Mouse (Mus musculus) hindbrain, embryonic 13.5 days (tissue): ENCODE data around the gene Cfdp1. TPM values are rescaled to one million over a fixed set of nuclear protein-coding genes. Genes with fewer than 3 reads are reported as not detected.

ENCODE experiments used
- ATAC-seq: fragments of 200-750 bp; cut with Nextera tagmentation; 2 replicates; pipeline ENCODE4 v1.8.0; 2017; ENCODE audit warnings: moderate TSS enrichment; ENCODE audit not compliant: low FRiP score
- H3K27ac ChIP-seq: fragments of 300-500 bp; sonication (generic); 2 replicates; pipeline ENCODE4 v1.5.1; 2015; ENCODE audit warnings: inconsistent platforms, mild to moderate bottlenecking, moderate library complexity
- H3K27me3 ChIP-seq: fragments of 300-500 bp; sonication (generic); 2 replicates; pipeline ENCODE4 v1.6.1; 2015; ENCODE audit warnings: mild to moderate bottlenecking, inconsistent platforms
- H3K36me3 ChIP-seq: fragments of 300-500 bp; sonication (generic); 2 replicates; pipeline ENCODE4 v1.6.1; 2015; ENCODE audit warnings: mild to moderate bottlenecking, inconsistent platforms
- H3K4me1 ChIP-seq: fragments of 300-500 bp; sonication (generic); replicated peaks from 2 replicates; pipeline ENCODE4 v1.6.1; 2015; ENCODE audit warnings: inconsistent platforms
- H3K4me2 ChIP-seq: fragments of 300-500 bp; sonication (generic); 2 replicates; pipeline ENCODE4 v1.6.1; 2015; ENCODE audit warnings: inconsistent platforms, mild to moderate bottlenecking, moderate library complexity
- H3K4me3 ChIP-seq: fragments of 300-500 bp; sonication (generic); 2 replicates; pipeline ENCODE4 v1.5.1; 2015; ENCODE audit warnings: mild to moderate bottlenecking, inconsistent platforms
- H3K9ac ChIP-seq: fragments of 300-500 bp; sonication (generic); 2 replicates; pipeline ENCODE4 v1.6.1; 2015; ENCODE audit warnings: mild to moderate bottlenecking, inconsistent platforms
- H3K9me3 ChIP-seq: fragments of 300-500 bp; sonication (generic); 2 replicates; pipeline ENCODE4 v1.6.1; 2016; ENCODE audit warnings: inconsistent platforms
- WGBS: fragments of 180-500 bp; shearing (Covaris S2); methylation state at CpG from one replicate; pipeline ENCODE4 v1.1.7; 2015; 5-methylcytosine and 5-hydroxymethylcytosine counted together
- polyA plus RNA-seq: library from polyadenylated mRNA; unstranded; fragments of >200 nt; fragmentation: Nextera tagmentation; extraction: Ambion mirVana; gene quantifications from 2 replicates; pipeline ENCODE4 v1.2.1, GENCODE M21; 2015

Gene Cfdp1
- polyA plus RNA-seq, 1 experiment from 2014 or later: 199 TPM

- Histone ChIP-seq H3K4me1 (no peaks in the 10 kb centered on the region), H3K9me3 (no peaks in the 10 kb centered on the region), H3K27me3 (no peaks in the 10 kb centered on the region), H3K27ac (no peak overlapping the region), H3K4me3 (no peak overlapping the region), H3K36me3 (peaks cover 50% of the 10 kb centered on the region), H3K9ac (no peak overlapping the region), H3K4me2 (no peak overlapping the region)
- ATAC-seq: no peak
- 72% methylated on average over 1 of the region's 1 CpGs for WGBS
Measured at GRCm38 (mm10) chr8:111835540-111835939, 18.6 kb downstream of the Cfdp1 start.

GRCm38 (mm10) chr8:111834011-111834410 is 20.1 kb downstream of the Cfdp1 start:
- Histone ChIP-seq H3K36me3 (peaks cover 50% of the 10 kb centered on the region), H3K4me1 (no peaks in the 10 kb centered on the region), H3K27ac (no peak overlapping the region), H3K27me3 (no peaks in the 10 kb centered on the region), H3K9me3 (no peaks in the 10 kb centered on the region), H3K4me3 (no peak overlapping the region), H3K9ac (no peak overlapping the region), H3K4me2 (no peak overlapping the region)
- ATAC-seq: no peak
- 79% methylated on average over 6 of the region's 6 CpGs for WGBS

GRCm38 (mm10) chr8:111832983-111833382 is 21.1 kb downstream of the Cfdp1 start:
- H3K9ac ChIP-seq: no peak overlapping the region
- 90% methylated on average over 5 of the region's 5 CpGs for WGBS
- no peak overlapping the region for H3K27ac ChIP-seq
- H3K4me3 ChIP-seq: no peak overlapping the region
- no peak for ATAC-seq
- no peaks in the 10 kb centered on the region for H3K9me3 ChIP-seq
- no peak overlapping the region for H3K4me2 ChIP-seq
- H3K4me1 ChIP-seq: no peaks in the 10 kb centered on the region
- H3K27me3 ChIP-seq: no peaks in the 10 kb centered on the region
- H3K36me3 ChIP-seq: peaks cover 49% of the 10 kb centered on the region

- Histone ChIP-seq H3K27me3 (no peaks in the 10 kb centered on the region), H3K4me2 (no peak overlapping the region), H3K27ac (no peak overlapping the region), H3K9ac (no peak overlapping the region; the same call in 1 of the 2 replicates), H3K36me3 (peaks cover 39% of the 10 kb centered on the region), H3K4me3 (no peak overlapping the region), H3K4me1 (no peaks in the 10 kb centered on the region), H3K9me3 (no peaks in the 10 kb centered on the region)
- ATAC-seq: no peak
- 88% methylated on average over 4 of the region's 4 CpGs for WGBS
Measured at GRCm38 (mm10) chr8:111831996-111832395, 22.1 kb downstream of the Cfdp1 start.

- H3K9ac ChIP-seq: no peak overlapping the region
- 90% methylated on average over 6 of the region's 6 CpGs for WGBS
- no peaks in the 10 kb centered on the region for H3K9me3 ChIP-seq
- H3K36me3 ChIP-seq: peaks cover 54% of the 10 kb centered on the region
- H3K4me3 ChIP-seq: no peak overlapping the region
- no peak overlapping the region for H3K4me2 ChIP-seq
- no peak overlapping the region for H3K27ac ChIP-seq
- no peaks in the 10 kb centered on the region for H3K4me1 ChIP-seq
- H3K27me3 ChIP-seq: no peaks in the 10 kb centered on the region
- ATAC-seq: no peak
Measured at GRCm38 (mm10) chr8:111828595-111828994, 25.5 kb downstream of the Cfdp1 start.

- Histone ChIP-seq H3K27me3 (no peaks in the 10 kb centered on the region), H3K4me3 (no peak overlapping the region), H3K4me1 (no peaks in the 10 kb centered on the region), H3K9ac (no peak overlapping the region), H3K36me3 (peaks cover 64% of the 10 kb centered on the region), H3K9me3 (no peaks in the 10 kb centered on the region), H3K4me2 (no peak overlapping the region), H3K27ac (no peak overlapping the region)
- WGBS: 70% methylated on average over 6 of the region's 6 CpGs
- ATAC-seq: no peak
Measured at GRCm38 (mm10) chr8:111825219-111825618, 28.9 kb downstream of the Cfdp1 start.

- peaks cover 65% of the 10 kb centered on the region for H3K36me3 ChIP-seq
- 99% methylated on average over 5 of the region's 5 CpGs for WGBS
- H3K9me3 ChIP-seq: no peaks in the 10 kb centered on the region
- no peaks in the 10 kb centered on the region for H3K27me3 ChIP-seq
- no peak overlapping the region for H3K27ac ChIP-seq
- no peak for ATAC-seq
- H3K4me1 ChIP-seq: no peaks in the 10 kb centered on the region
- H3K4me3 ChIP-seq: no peak overlapping the region
- H3K4me2 ChIP-seq: no peak overlapping the region
- no peak overlapping the region for H3K9ac ChIP-seq
Measured at GRCm38 (mm10) chr8:111824334-111824733, 29.8 kb downstream of the Cfdp1 start.

- whole genome bisulfite sequencing: 86% methylated on average over 10 of the region's 10 CpGs
- no peak for ATAC-seq
- no peaks in the 10 kb centered on the region for H3K4me1 ChIP-seq
Measured at GRCm38 (mm10) chr8:111821199-111821598, 32.9 kb downstream of the Cfdp1 start.

GRCm38 (mm10) chr8:111820691-111821090 is 33.4 kb downstream of the Cfdp1 start:
- Histone ChIP-seq H3K9me3 (no peaks in the 10 kb centered on the region), H3K4me2 (no peak overlapping the region), H3K4me1 (no peaks in the 10 kb centered on the region), H3K4me3 (no peak overlapping the region), H3K27me3 (no peaks in the 10 kb centered on the region), H3K9ac (no peak overlapping the region), H3K36me3 (peaks cover 51% of the 10 kb centered on the region), H3K27ac (no peak overlapping the region)
- ATAC-seq: no peak
- 88% methylated on average over 4 of the region's 4 CpGs for WGBS

More at GRCm38 (mm10) chr8:111821199-111821598, 32.9 kb downstream of the Cfdp1 start:
- H3K27ac ChIP-seq: no peak overlapping the region
- no peak overlapping the region for H3K4me3 ChIP-seq
- H3K9ac ChIP-seq: no peak overlapping the region
- no peaks in the 10 kb centered on the region for H3K9me3 ChIP-seq
- H3K36me3 ChIP-seq: peaks cover 49% of the 10 kb centered on the region
- H3K4me2 ChIP-seq: no peak overlapping the region
- H3K27me3 ChIP-seq: no peaks in the 10 kb centered on the region

GRCm38 (mm10) chr8:111820018-111820417 is 34.1 kb downstream of the Cfdp1 start:
- 77% methylated on average over 12 of the region's 12 CpGs for WGBS
- no peak overlapping the region for H3K4me3 ChIP-seq
- no peak overlapping the region for H3K4me2 ChIP-seq
- H3K27me3 ChIP-seq: no peaks in the 10 kb centered on the region
- no peaks in the 10 kb centered on the region for H3K9me3 ChIP-seq
- no peak for ATAC-seq
- no peak overlapping the region for H3K9ac ChIP-seq
- H3K4me1 ChIP-seq: no peaks in the 10 kb centered on the region
- peaks cover 52% of the 10 kb centered on the region for H3K36me3 ChIP-seq
- 0 out of 2 replicates have a peak overlapping the region, but pooled peaks have one; percentile 50 for H3K27ac ChIP-seq

- H3K4me3 ChIP-seq: no peak overlapping the region
- no peak overlapping the region for H3K27ac ChIP-seq
- no peak for ATAC-seq
- WGBS: 99% methylated on average over 3 of the region's 3 CpGs
- no peaks in the 10 kb centered on the region for H3K4me1 ChIP-seq
- no peaks in the 10 kb centered on the region for H3K27me3 ChIP-seq
- no peak overlapping the region for H3K4me2 ChIP-seq
- H3K36me3 ChIP-seq: peaks cover 47% of the 10 kb centered on the region
- no peaks in the 10 kb centered on the region for H3K9me3 ChIP-seq
- no peak overlapping the region for H3K9ac ChIP-seq
Measured at GRCm38 (mm10) chr8:111818556-111818955, 35.5 kb downstream of the Cfdp1 start.

GRCm38 (mm10) chr8:111815078-111815477 is 39.0 kb downstream of the Cfdp1 start:
- Histone ChIP-seq H3K36me3 (peaks cover 16% of the 10 kb centered on the region), H3K9me3 (no peaks in the 10 kb centered on the region), H3K4me2 (no peak overlapping the region), H3K9ac (no peak overlapping the region), H3K27ac (no peak overlapping the region), H3K4me3 (no peak overlapping the region), H3K27me3 (no peaks in the 10 kb centered on the region), H3K4me1 (peaks cover 16% of the 10 kb centered on the region; the same call in 1 of the 2 replicates)
- no peak for ATAC-seq
- WGBS: 94% methylated on average over 4 of the region's 4 CpGs

- Histone ChIP-seq H3K9ac (no peak overlapping the region), H3K9me3 (no peaks in the 10 kb centered on the region), H3K4me3 (no peak overlapping the region), H3K4me1 (peaks cover 21% of the 10 kb centered on the region; the same call in 1 of the 2 replicates), H3K27ac (no peak overlapping the region), H3K4me2 (no peak overlapping the region), H3K27me3 (no peaks in the 10 kb centered on the region), H3K36me3 (peaks cover 11% of the 10 kb centered on the region; the same call in 1 of the 2 replicates)
- WGBS: 97% methylated on average over 9 of the region's 9 CpGs
- ATAC-seq: no peak
Measured at GRCm38 (mm10) chr8:111813818-111814217, 40.3 kb downstream of the Cfdp1 start.
